Mouse (Mus musculus): ENCODE data around the gene Tsc22d4.

DNA sequence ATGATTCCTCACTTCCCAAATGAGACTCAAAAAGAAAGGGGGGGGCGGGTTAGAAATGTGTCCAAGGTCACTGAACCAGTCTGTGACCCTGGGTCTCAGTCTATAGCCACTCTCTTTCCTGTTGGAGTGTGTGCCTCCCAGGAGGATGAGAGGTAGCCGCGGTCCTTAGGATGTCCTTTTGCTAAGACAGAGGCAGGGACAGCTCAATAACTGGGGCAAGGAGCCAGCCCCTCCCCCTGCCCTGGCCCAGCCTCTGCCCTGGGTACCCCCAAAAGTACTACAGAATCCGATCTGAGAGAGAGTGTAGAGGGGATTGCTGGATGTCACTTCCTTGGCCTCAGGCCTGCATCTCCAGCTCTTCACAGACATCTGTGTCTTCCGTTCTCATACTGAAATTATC, 9.9 kb downstream of the Tsc22d4 start:
- TF ChIP-seq CTCF (IDR thresholded peaks at IDR 0.05; ENCODE audit: low read depth) = no peak
- no peak for TF ChIP-seq EP300 (IDR thresholded peaks at IDR 0.05; ENCODE audit: low read depth)
